Mouse (Mus musculus): Measurements from ENCODE around the gene Cd44. TPM values are rescaled to one million over a fixed set of nuclear protein-coding genes. Genes with fewer than 3 reads are reported as not detected.

Cd44 gene
- polyA plus RNA-seq, 1 experiment: 77.1 TPM

- no peaks in the 10 kb centered on the region for H3K27me3 ChIP-seq (ENCODE audit: control insufficient read depth, insufficient read depth, insufficient read length)
- no peaks in the 10 kb centered on the region for H3K36me3 ChIP-seq (ENCODE audit: control insufficient read depth, insufficient read depth)
- H3K4me3 ChIP-seq: no peak overlapping the region
- H3K79me2 ChIP-seq (ENCODE audit: control insufficient read depth, insufficient read depth): no peaks in the 10 kb centered on the region
- H3K4me2 ChIP-seq (ENCODE audit: low read depth): no peak overlapping the region
- TF ChIP-seq CEBPB (IDR thresholded peaks at IDR 0.05; ENCODE audit: insufficient read depth, poor library complexity, severe bottlenecking): no peak
- no peak for TF ChIP-seq TCF3 (IDR thresholded peaks at IDR 0.05; ENCODE audit: insufficient read length, low read depth)
- TF ChIP-seq USF1 (IDR thresholded peaks at IDR 0.05; ENCODE audit: low read depth): no peak
- TF ChIP-seq REST (IDR thresholded peaks at IDR 0.05; ENCODE audit: insufficient read depth, insufficient read length): no peak
- no peak for TF ChIP-seq MYOD1 (IDR thresholded peaks at IDR 0.05; ENCODE audit: control insufficient read depth in 1 of 3, insufficient read length in 2 of 3, low read depth in 2 of 3)
- no peak for TF ChIP-seq MAX (IDR thresholded peaks at IDR 0.05; ENCODE audit: low read depth)
- no peak for TF ChIP-seq MYOG (IDR thresholded peaks at IDR 0.05; ENCODE audit: control insufficient read depth in 1 of 3, insufficient read depth in 1 of 3, insufficient read length in 2 of 3, low read depth in 2 of 3)
- TF ChIP-seq SRF (IDR thresholded peaks at IDR 0.05; ENCODE audit: control insufficient read depth, insufficient read length, low read depth): no peak
- TF ChIP-seq E2F4 (IDR thresholded peaks at IDR 0.05; ENCODE audit: insufficient read depth): no peak
- no peak for TF ChIP-seq POLR2A (IDR thresholded peaks at IDR 0.05; ENCODE audit: insufficient read length, low read depth)
- no peak for TF ChIP-seq POLR2AphosphoS2 (IDR thresholded peaks at IDR 0.05; ENCODE audit: insufficient read length, low read depth)
- TF ChIP-seq TCF12 (IDR thresholded peaks at IDR 0.05; ENCODE audit: insufficient read depth, poor library complexity, severe bottlenecking): no peak
- H3ac ChIP-seq (ENCODE audit: control insufficient read depth, insufficient read length): no peak overlapping the region
Observed at GRCm38 (mm10) chr2:102918301-102918700, 16.8 kb upstream of the Cd44 start.

DNA sequence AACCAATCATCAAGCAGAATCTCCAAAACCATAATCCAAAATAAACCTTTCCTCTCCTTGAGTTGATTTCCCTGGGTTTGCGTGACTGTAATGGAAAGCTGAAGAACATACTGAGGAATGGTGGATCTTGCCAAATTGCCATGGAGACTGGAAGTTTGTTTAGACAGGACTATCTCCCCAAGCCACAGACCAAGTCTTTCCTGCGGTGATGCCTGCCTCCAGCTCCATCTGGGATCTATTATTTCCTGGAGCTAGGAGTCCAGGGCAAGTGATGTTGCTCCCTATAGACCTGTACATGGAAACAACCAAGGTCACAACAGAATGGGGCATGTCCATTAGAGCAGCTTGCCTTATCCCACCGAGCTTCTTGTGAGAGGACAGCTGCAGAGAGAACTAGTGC lies 15.1 kb upstream of the Cd44 start:
- no peak for TF ChIP-seq REST (IDR thresholded peaks at IDR 0.05; ENCODE audit: insufficient read depth, insufficient read length)
- no peak for TF ChIP-seq TCF12 (IDR thresholded peaks at IDR 0.05; ENCODE audit: insufficient read depth, poor library complexity, severe bottlenecking)
- TF ChIP-seq MYOG (IDR thresholded peaks at IDR 0.05; ENCODE audit: control insufficient read depth in 1 of 3, insufficient read depth in 1 of 3, insufficient read length in 2 of 3, low read depth in 2 of 3): no peak
- TF ChIP-seq MAX (IDR thresholded peaks at IDR 0.05; ENCODE audit: low read depth): no peak
- TF ChIP-seq CEBPB (IDR thresholded peaks at IDR 0.05; ENCODE audit: insufficient read depth, poor library complexity, severe bottlenecking): no peak
- no peak for TF ChIP-seq TCF3 (IDR thresholded peaks at IDR 0.05; ENCODE audit: insufficient read length, low read depth)
- TF ChIP-seq SRF (IDR thresholded peaks at IDR 0.05; ENCODE audit: control insufficient read depth, insufficient read length, low read depth): no peak
- Histone ChIP-seq H3K4me2 (ENCODE audit: low read depth) (no peak overlapping the region), H3ac (ENCODE audit: control insufficient read depth, insufficient read length) (no peak overlapping the region), H3K79me2 (ENCODE audit: control insufficient read depth, insufficient read depth) (no peaks in the 10 kb centered on the region), H3K27me3 (ENCODE audit: control insufficient read depth, insufficient read depth, insufficient read length) (no peaks in the 10 kb centered on the region), H3K4me3 (no peak overlapping the region), H3K36me3 (ENCODE audit: control insufficient read depth, insufficient read depth) (no peaks in the 10 kb centered on the region)

GRCm38 (mm10) chr2:102914675-102915074 lies 13.2 kb upstream of the Cd44 start:
- TF ChIP-seq MAX (IDR thresholded peaks at IDR 0.05; ENCODE audit: low read depth): no peak
- peak; percentile 13 for TF ChIP-seq USF1 (IDR thresholded peaks at IDR 0.05; ENCODE audit: low read depth)
- no peaks in the 10 kb centered on the region for H3K79me2 ChIP-seq (ENCODE audit: control insufficient read depth, insufficient read depth)

GRCm38 (mm10) chr2:102913833-102914545 lies 12.5 kb upstream of the Cd44 start:
- H3K4me3 ChIP-seq: no peak overlapping the region
- no peaks in the 10 kb centered on the region for H3K27me3 ChIP-seq (ENCODE audit: control insufficient read depth, insufficient read depth, insufficient read length)
- TF ChIP-seq E2F4 (IDR thresholded peaks at IDR 0.05; ENCODE audit: insufficient read depth) (no peak), POLR2A (IDR thresholded peaks at IDR 0.05; ENCODE audit: insufficient read length, low read depth) (no peak), MYOD1 (IDR thresholded peaks at IDR 0.05; ENCODE audit: control insufficient read depth in 1 of 3, insufficient read length in 2 of 3, low read depth in 2 of 3) (no peak), USF1 (IDR thresholded peaks at IDR 0.05; ENCODE audit: low read depth) (no peak), POLR2AphosphoS2 (IDR thresholded peaks at IDR 0.05; ENCODE audit: insufficient read length, low read depth) (no peak), MYOG (IDR thresholded peaks at IDR 0.05; ENCODE audit: control insufficient read depth in 1 of 3, insufficient read depth in 1 of 3, insufficient read length in 2 of 3, low read depth in 2 of 3) (no peak), TCF3 (IDR thresholded peaks at IDR 0.05; ENCODE audit: insufficient read length, low read depth) (no peak), MAX (IDR thresholded peaks at IDR 0.05; ENCODE audit: low read depth) (no peak), TCF12 (IDR thresholded peaks at IDR 0.05; ENCODE audit: insufficient read depth, poor library complexity, severe bottlenecking) (no peak), CEBPB (IDR thresholded peaks at IDR 0.05; ENCODE audit: insufficient read depth, poor library complexity, severe bottlenecking) (no peak), REST (IDR thresholded peaks at IDR 0.05; ENCODE audit: insufficient read depth, insufficient read length) (no peak), SRF (IDR thresholded peaks at IDR 0.05; ENCODE audit: control insufficient read depth, insufficient read length, low read depth) (no peak)
- peak overlapping the region; percentile 7 for H3K4me2 ChIP-seq (ENCODE audit: low read depth)
- no peak overlapping the region for H3ac ChIP-seq (ENCODE audit: control insufficient read depth, insufficient read length)
- no peaks in the 10 kb centered on the region for H3K36me3 ChIP-seq (ENCODE audit: control insufficient read depth, insufficient read depth)
- no peaks in the 10 kb centered on the region for H3K79me2 ChIP-seq (ENCODE audit: control insufficient read depth, insufficient read depth)

More at GRCm38 (mm10) chr2:102914675-102915074, 13.2 kb upstream of the Cd44 start:
- no peak overlapping the region for H3K4me3 ChIP-seq
- no peaks in the 10 kb centered on the region for H3K27me3 ChIP-seq (ENCODE audit: control insufficient read depth, insufficient read depth, insufficient read length)
- no peaks in the 10 kb centered on the region for H3K36me3 ChIP-seq (ENCODE audit: control insufficient read depth, insufficient read depth)
- peak overlapping the region; percentile 7 for H3K4me2 ChIP-seq (ENCODE audit: low read depth)
- no peak overlapping the region for H3ac ChIP-seq (ENCODE audit: control insufficient read depth, insufficient read length)

- Histone ChIP-seq H3K4me2 (ENCODE audit: low read depth) (no peak overlapping the region), H3K36me3 (ENCODE audit: control insufficient read depth, insufficient read depth) (no peaks in the 10 kb centered on the region), H3ac (ENCODE audit: control insufficient read depth, insufficient read length) (no peak overlapping the region), H3K79me2 (ENCODE audit: control insufficient read depth, insufficient read depth) (no peaks in the 10 kb centered on the region), H3K27me3 (ENCODE audit: control insufficient read depth, insufficient read depth, insufficient read length) (no peaks in the 10 kb centered on the region), H3K4me3 (no peak overlapping the region)
- no peak for TF ChIP-seq POLR2AphosphoS2 (IDR thresholded peaks at IDR 0.05; ENCODE audit: insufficient read length, low read depth)
- no peak for TF ChIP-seq TCF12 (IDR thresholded peaks at IDR 0.05; ENCODE audit: insufficient read depth, poor library complexity, severe bottlenecking)
- TF ChIP-seq E2F4 (IDR thresholded peaks at IDR 0.05; ENCODE audit: insufficient read depth): no peak
- no peak for TF ChIP-seq MYOD1 (IDR thresholded peaks at IDR 0.05; ENCODE audit: control insufficient read depth in 1 of 3, insufficient read length in 2 of 3, low read depth in 2 of 3)
Observed at GRCm38 (mm10) chr2:102912951-102913350, 11.5 kb upstream of the Cd44 start.

Data from myocyte (in vitro differentiated cells).